Mouse (Mus musculus): ENCODE results near the gene Tbc1d22a. TPM values are rescaled to one million over a fixed set of nuclear protein-coding genes. Genes with fewer than 3 reads are reported as not detected.
A peak's percentile ranks its signal among the peaks of the same experiment; 100 is the strongest.
"Not testable (repeated sequence)": the region's sequence is repeated elsewhere in the genome, so short reads cannot be mapped to it uniquely, and the experiment has no call there.

The Tbc1d22a gene
- polyA plus RNA-seq, 1 experiment from 2014 or later, result 8.7 TPM

GRCm38 (mm10) chr15:86191933-86192332 is 22.3 kb upstream of the Tbc1d22a start:
- WGBS, result 88% methylated on average over 3 of the region's 3 CpGs
- no peak for ATAC-seq (replicated peaks; ENCODE audit: low FRiP score)

GRCm38 (mm10) chr15:86194676-86195453 is 19.4 kb upstream of the Tbc1d22a start:
- not testable (repeated sequence) for H3K4me2 ChIP-seq (ENCODE audit: low read depth, low read length, severe bottlenecking); H3K9me3 ChIP-seq (ENCODE audit: control insufficient read depth, low read length); H3K4me3 ChIP-seq (ENCODE audit: low read depth, low read length); H3K27ac ChIP-seq (ENCODE audit: low read depth, low read length); H3K27me3 ChIP-seq (ENCODE audit: control insufficient read depth, insufficient read depth, low read length); H3K4me1 ChIP-seq (replicated peaks; ENCODE audit: control insufficient read depth, insufficient read depth, low read length); H3K36me3 ChIP-seq (ENCODE audit: control insufficient read depth, insufficient read depth, low read length); DNase-seq (ENCODE audit: low spot score); H3K9ac ChIP-seq (ENCODE audit: low read length)
- peak; percentile 97 for ATAC-seq (replicated peaks; ENCODE audit: low FRiP score)
- WGBS, result 78% methylated on average over 55 of the region's 55 CpGs

More at GRCm38 (mm10) chr15:86191933-86192332, 22.3 kb upstream of the Tbc1d22a start:
- H3K4me2 ChIP-seq (ENCODE audit: low read depth, low read length, severe bottlenecking), result no peak overlapping the region
- no peak overlapping the region for H3K27ac ChIP-seq (ENCODE audit: low read depth, low read length)
- H3K27me3 ChIP-seq (ENCODE audit: control insufficient read depth, insufficient read depth, low read length), result no peaks in the 10 kb centered on the region
- H3K36me3 ChIP-seq (ENCODE audit: control insufficient read depth, insufficient read depth, low read length), result no peaks in the 10 kb centered on the region
- DNase-seq (ENCODE audit: low spot score), result no peak
- no peak overlapping the region for H3K9ac ChIP-seq (ENCODE audit: low read length)
- H3K4me3 ChIP-seq (ENCODE audit: low read depth, low read length), result no peak overlapping the region
- H3K4me1 ChIP-seq (replicated peaks; ENCODE audit: control insufficient read depth, insufficient read depth, low read length), result peaks cover 7% of the 10 kb centered on the region; the same call in 1 of the 2 replicates
- no peaks in the 10 kb centered on the region for H3K9me3 ChIP-seq (ENCODE audit: control insufficient read depth, low read length)

- no peaks in the 10 kb centered on the region for H3K9me3 ChIP-seq (ENCODE audit: control insufficient read depth, low read length)
- no peaks in the 10 kb centered on the region for H3K27me3 ChIP-seq (ENCODE audit: control insufficient read depth, insufficient read depth, low read length)
- no peak overlapping the region for H3K27ac ChIP-seq (ENCODE audit: low read depth, low read length)
- DNase-seq (ENCODE audit: low spot score) (no peak), ATAC-seq (replicated peaks; ENCODE audit: low FRiP score) (no peak)
- no peaks in the 10 kb centered on the region for H3K4me1 ChIP-seq (replicated peaks; ENCODE audit: control insufficient read depth, insufficient read depth, low read length)
- no peaks in the 10 kb centered on the region for H3K36me3 ChIP-seq (ENCODE audit: control insufficient read depth, insufficient read depth, low read length)
- no peak overlapping the region for H3K9ac ChIP-seq (ENCODE audit: low read length)
- H3K4me2 ChIP-seq (ENCODE audit: low read depth, low read length, severe bottlenecking), result no peak overlapping the region
- H3K4me3 ChIP-seq (ENCODE audit: low read depth, low read length), result no peak overlapping the region
- 82% methylated on average over 5 of the region's 5 CpGs for WGBS
Measured at GRCm38 (mm10) chr15:86199052-86199451, 15.2 kb upstream of the Tbc1d22a start.

GRCm38 (mm10) chr15:86199482-86199881 is 14.8 kb upstream of the Tbc1d22a start:
- no peak overlapping the region for H3K4me2 ChIP-seq (ENCODE audit: low read depth, low read length, severe bottlenecking)
- H3K4me1 ChIP-seq (replicated peaks; ENCODE audit: control insufficient read depth, insufficient read depth, low read length), result no peaks in the 10 kb centered on the region
- WGBS, result 78% methylated on average over 4 of the region's 4 CpGs
- H3K27ac ChIP-seq (ENCODE audit: low read depth, low read length), result no peak overlapping the region
- no peaks in the 10 kb centered on the region for H3K36me3 ChIP-seq (ENCODE audit: control insufficient read depth, insufficient read depth, low read length)
- H3K9me3 ChIP-seq (ENCODE audit: control insufficient read depth, low read length), result no peaks in the 10 kb centered on the region
- ATAC-seq (replicated peaks; ENCODE audit: low FRiP score) (no peak), DNase-seq (ENCODE audit: low spot score) (no peak)
- H3K27me3 ChIP-seq (ENCODE audit: control insufficient read depth, insufficient read depth, low read length), result no peaks in the 10 kb centered on the region
- H3K9ac ChIP-seq (ENCODE audit: low read length), result no peak overlapping the region
- H3K4me3 ChIP-seq (ENCODE audit: low read depth, low read length), result no peak overlapping the region

GRCm38 (mm10) chr15:86200169-86200568 is 14.1 kb upstream of the Tbc1d22a start:
- H3K9ac ChIP-seq (ENCODE audit: low read length), result no peak overlapping the region
- H3K36me3 ChIP-seq (ENCODE audit: control insufficient read depth, insufficient read depth, low read length), result no peaks in the 10 kb centered on the region
- ATAC-seq (replicated peaks; ENCODE audit: low FRiP score), result no peak
- no peak overlapping the region for H3K4me3 ChIP-seq (ENCODE audit: low read depth, low read length)
- H3K27ac ChIP-seq (ENCODE audit: low read depth, low read length), result no peak overlapping the region
- no peaks in the 10 kb centered on the region for H3K9me3 ChIP-seq (ENCODE audit: control insufficient read depth, low read length)
- DNase-seq (ENCODE audit: low spot score), result no peak
- no peak overlapping the region for H3K4me2 ChIP-seq (ENCODE audit: low read depth, low read length, severe bottlenecking)
- H3K4me1 ChIP-seq (replicated peaks; ENCODE audit: control insufficient read depth, insufficient read depth, low read length), result no peaks in the 10 kb centered on the region
- H3K27me3 ChIP-seq (ENCODE audit: control insufficient read depth, insufficient read depth, low read length), result no peaks in the 10 kb centered on the region
- 55% methylated on average over 4 of the region's 4 CpGs for WGBS

GRCm38 (mm10) chr15:86201095-86201494 is 13.2 kb upstream of the Tbc1d22a start:
- Histone ChIP-seq H3K9ac (ENCODE audit: low read length) (no peak overlapping the region), H3K27me3 (ENCODE audit: control insufficient read depth, insufficient read depth, low read length) (no peaks in the 10 kb centered on the region), H3K9me3 (ENCODE audit: control insufficient read depth, low read length) (no peaks in the 10 kb centered on the region), H3K27ac (ENCODE audit: low read depth, low read length) (no peak overlapping the region), H3K4me2 (ENCODE audit: low read depth, low read length, severe bottlenecking) (no peak overlapping the region), H3K4me1 (replicated peaks; ENCODE audit: control insufficient read depth, insufficient read depth, low read length) (no peaks in the 10 kb centered on the region), H3K4me3 (ENCODE audit: low read depth, low read length) (no peak overlapping the region), H3K36me3 (ENCODE audit: control insufficient read depth, insufficient read depth, low read length) (no peaks in the 10 kb centered on the region)
- ATAC-seq (replicated peaks; ENCODE audit: low FRiP score) (no peak), DNase-seq (ENCODE audit: low spot score) (no peak)
- 44% methylated on average over 4 of the region's 4 CpGs for WGBS

GRCm38 (mm10) chr15:86201696-86202330 is 12.4 kb upstream of the Tbc1d22a start:
- Histone ChIP-seq H3K27me3 (ENCODE audit: control insufficient read depth, insufficient read depth, low read length) (no peaks in the 10 kb centered on the region), H3K36me3 (ENCODE audit: control insufficient read depth, insufficient read depth, low read length) (no peaks in the 10 kb centered on the region), H3K4me1 (replicated peaks; ENCODE audit: control insufficient read depth, insufficient read depth, low read length) (no peaks in the 10 kb centered on the region), H3K9me3 (ENCODE audit: control insufficient read depth, low read length) (no peaks in the 10 kb centered on the region), H3K4me2 (ENCODE audit: low read depth, low read length, severe bottlenecking) (no peak overlapping the region), H3K27ac (ENCODE audit: low read depth, low read length) (no peak overlapping the region), H3K9ac (ENCODE audit: low read length) (no peak overlapping the region), H3K4me3 (ENCODE audit: low read depth, low read length) (no peak overlapping the region)
- 70% methylated on average over 9 of the region's 9 CpGs for WGBS
- DNase-seq (ENCODE audit: low spot score) (no peak), ATAC-seq (replicated peaks; ENCODE audit: low FRiP score) (no peak)

- 64% methylated on average over 6 of the region's 6 CpGs for WGBS
- no peak for DNase-seq (ENCODE audit: low spot score)
- H3K4me1 ChIP-seq (replicated peaks; ENCODE audit: control insufficient read depth, insufficient read depth, low read length), result no peaks in the 10 kb centered on the region
Measured at GRCm38 (mm10) chr15:86202640-86203039, 11.6 kb upstream of the Tbc1d22a start.

More at GRCm38 (mm10) chr15:86202640-86203039, 11.6 kb upstream of the Tbc1d22a start:
- Histone ChIP-seq H3K4me2 (ENCODE audit: low read depth, low read length, severe bottlenecking) (no peak overlapping the region), H3K36me3 (ENCODE audit: control insufficient read depth, insufficient read depth, low read length) (no peaks in the 10 kb centered on the region), H3K27ac (ENCODE audit: low read depth, low read length) (no peak overlapping the region), H3K9me3 (ENCODE audit: control insufficient read depth, low read length) (no peaks in the 10 kb centered on the region), H3K9ac (ENCODE audit: low read length) (no peak overlapping the region), H3K27me3 (ENCODE audit: control insufficient read depth, insufficient read depth, low read length) (no peaks in the 10 kb centered on the region), H3K4me3 (ENCODE audit: low read depth, low read length) (no peak overlapping the region)
- ATAC-seq (replicated peaks; ENCODE audit: low FRiP score), result no peak

All from forebrain, embryonic 11.5 days (tissue).